Mouse (Mus musculus) left cerebral cortex, adult 6 months (tissue): ENCODE results near the gene Olfr824. TPM values are rescaled to one million over a fixed set of nuclear protein-coding genes. Genes with fewer than 3 reads are reported as not detected.

Experiments used
- long read RNA-seq, 2 experiments: library from polyadenylated mRNA; unstranded; transcript quantifications; one replicate each; pipeline ENCODE4 v2.0.0; 2019 to 2020
- polyA plus RNA-seq: library from polyadenylated mRNA; unstranded; fragments of <200 nt; fragmentation: Nextera tagmentation; gene quantifications from 2 replicates; pipeline ENCODE4 v1.2.3, GENCODE M21; 2021

Gene Olfr824
- polyA plus RNA-seq: not detected in 2 replicates
- long read RNA-seq, experiment 1: 0 reads
- long read RNA-seq, experiment 2: 0 reads

DNA sequence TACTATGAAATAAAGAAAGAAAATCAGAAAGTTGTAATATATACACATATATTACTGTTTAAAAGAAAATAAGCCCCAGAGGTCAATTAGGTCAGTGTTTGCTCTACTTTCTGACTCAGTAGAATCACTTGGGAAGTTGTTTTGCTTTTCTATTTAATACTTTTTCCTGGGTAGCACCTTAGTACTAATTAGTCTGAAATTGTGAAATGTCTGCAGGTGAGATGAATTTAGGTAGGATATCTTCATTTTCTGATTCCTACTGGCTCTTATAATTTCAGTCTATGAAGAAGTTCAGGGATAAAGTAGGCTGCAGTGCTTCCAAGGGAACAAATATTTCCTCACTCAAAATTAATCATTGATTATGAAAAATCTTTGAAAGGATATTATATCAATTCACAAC is at the start of gene Olfr824:
Gene Olfr824 (minus strand): TSS at position 101 of the 400 bp plus-strand sequence.

DNA sequence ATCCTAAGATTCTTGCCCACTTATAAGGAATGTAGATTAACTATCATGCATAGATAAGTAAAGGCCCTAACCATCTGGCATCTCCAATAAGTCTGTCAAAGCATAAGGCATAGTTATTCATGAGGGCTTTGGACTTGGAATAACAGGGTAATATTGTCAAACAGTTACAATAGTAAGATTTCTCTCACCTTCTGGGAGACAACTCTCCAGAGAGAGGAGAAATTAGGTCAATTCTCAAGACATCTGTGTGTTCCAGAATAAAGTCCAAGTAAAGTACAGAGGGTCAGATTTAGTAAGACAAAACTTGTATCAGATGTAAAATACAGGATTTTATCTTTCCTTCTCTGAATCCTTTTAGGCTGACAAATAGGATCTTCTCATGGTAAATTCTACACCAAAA is 36.9 kb upstream of the Olfr824 start, which contains the start of gene Olfr825:
Gene Olfr825 (minus strand): TSS at position 101 of the 400 bp plus-strand sequence.

DNA sequence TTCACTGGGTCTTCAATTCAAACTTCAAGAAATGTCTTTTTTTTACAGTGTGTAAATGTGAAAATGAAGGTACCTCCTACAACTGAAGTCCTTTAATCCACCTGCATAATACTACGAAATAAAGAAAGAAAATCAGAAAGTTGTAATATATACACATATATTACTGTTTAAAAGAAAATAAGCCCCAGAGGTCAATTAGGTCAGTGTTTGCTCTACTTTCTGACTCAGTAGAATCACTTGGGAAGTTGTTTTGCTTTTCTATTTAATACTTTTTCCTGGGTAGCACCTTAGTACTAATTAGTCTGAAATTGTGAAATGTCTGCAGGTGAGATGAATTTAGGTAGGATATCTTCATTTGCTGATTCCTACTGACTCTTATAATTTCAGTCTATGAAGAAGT is 14.5 kb downstream of the Olfr824 start, which contains the start of gene Olfr823:
Gene Olfr823 (minus strand): TSS at position 101 of the 400 bp plus-strand sequence.

Other genes with a start within 250 kb of the Olfr824 start
- gene Olfr815, start 224.1 kb downstream of the Olfr824 start, polyA plus RNA-seq: not detected in 2 replicates
- not detected in 2 replicates for gene Olfr816, start 214.4 kb downstream of the Olfr824 start, polyA plus RNA-seq
- gene Olfr818, start 180.9 kb downstream of the Olfr824 start, polyA plus RNA-seq: not detected in 2 replicates
- gene Olfr819, start 162.7 kb downstream of the Olfr824 start, polyA plus RNA-seq: not detected in 2 replicates
- gene Olfr247, start 153.9 kb downstream of the Olfr824 start, polyA plus RNA-seq: not detected in 2 replicates
- 0.03 TPM in 1 of 2 replicates, not detected in the other for gene Gm10310, start 144.9 kb downstream of the Olfr824 start, polyA plus RNA-seq
- not detected in 2 replicates for gene Olfr820, start 117.4 kb downstream of the Olfr824 start, polyA plus RNA-seq
- gene Olfr821, start 99.7 kb downstream of the Olfr824 start, polyA plus RNA-seq: not detected in 2 replicates
- not detected in 2 replicates for gene Olfr822, start 58.8 kb downstream of the Olfr824 start, polyA plus RNA-seq
- not detected in 2 replicates for gene Olfr823, start 14.6 kb downstream of the Olfr824 start, polyA plus RNA-seq
- gene Olfr825, start 36.8 kb upstream of the Olfr824 start, polyA plus RNA-seq: not detected in 2 replicates
- not detected in 2 replicates for gene Olfr826, start 54.2 kb upstream of the Olfr824 start, polyA plus RNA-seq
- not detected in 2 replicates for gene Olfr827, start 84.4 kb upstream of the Olfr824 start, polyA plus RNA-seq
- gene Neurod4, start 150.2 kb upstream of the Olfr824 start, polyA plus RNA-seq: 0.23 TPM in 1 of 2 replicates, not detected in the other
- gene Tespa1, start 192.9 kb upstream of the Olfr824 start, polyA plus RNA-seq: not detected in 2 replicates